Mouse (Mus musculus) megakaryocyte, embryonic 14.5 days (primary cell): ENCODE data around the gene Cfap298.

Source experiments
- FLI1 ChIP-seq: IDR thresholded peaks from 2 replicates; pipeline ENCODE4 v1.6.1; 2012; ENCODE audit warnings: low read length, inconsistent platforms, mixed read lengths
- GATA1 ChIP-seq: IDR thresholded peaks from 3 replicates; pipeline ENCODE4 v1.6.1; 2012; ENCODE audit warnings: mixed read lengths, low read length, inconsistent platforms, borderline replicate concordance

- TF ChIP-seq GATA1 = no peak
- TF ChIP-seq FLI1 = no peak
Measured at GRCm38 (mm10) chr16:90934193-90934686, 674 bp downstream of the Cfap298 start.
